Mouse (Mus musculus) adrenal gland, postnatal 14 days (tissue): ENCODE data around the gene Gm26741. TPM values are rescaled to one million over a fixed set of nuclear protein-coding genes. Genes with fewer than 3 reads are reported as not detected.

Experiments
- DNase-seq: peaks from one replicate; pipeline ENCODE4 v3.0.0; 2021; ENCODE audit warnings: mixed read lengths
- total RNA-seq: library from RNA; stranded (reverse); gene quantifications from 2 replicates; pipeline ENCODE4 v1.2.3, GENCODE M21; 2021

Gm26741 gene
- total RNA-seq, 1 experiment from 2014 or later, result not detected

DNA sequence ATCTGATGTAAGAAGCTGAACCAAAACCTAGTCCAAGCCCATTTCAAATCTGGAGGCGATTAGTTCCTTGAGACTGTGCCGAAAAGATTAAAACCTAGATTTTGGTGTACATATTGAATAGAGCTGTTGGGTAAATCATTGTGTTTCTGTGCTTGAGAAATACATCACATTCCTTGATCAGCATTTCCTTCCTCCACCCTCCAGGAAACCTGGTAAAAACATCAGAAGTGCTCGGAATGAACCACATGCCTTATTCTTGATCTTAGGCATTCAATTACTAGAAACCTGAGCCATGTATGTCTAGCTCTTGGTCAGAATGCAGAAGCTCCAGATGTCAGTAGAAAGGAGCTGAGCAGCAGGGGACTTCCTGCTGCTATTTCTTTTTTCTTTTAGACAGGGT lies 30.9 kb downstream of the Gm26741 start:
- no peak for DNase-seq

GRCm38 (mm10) chr10:52391208-52391607 lies 32.6 kb downstream of the Gm26741 start:
- no peak for DNase-seq

GRCm38 (mm10) chr10:52396647-52397046 lies 38.1 kb downstream of the Gm26741 start:
- no peak for DNase-seq

DNA sequence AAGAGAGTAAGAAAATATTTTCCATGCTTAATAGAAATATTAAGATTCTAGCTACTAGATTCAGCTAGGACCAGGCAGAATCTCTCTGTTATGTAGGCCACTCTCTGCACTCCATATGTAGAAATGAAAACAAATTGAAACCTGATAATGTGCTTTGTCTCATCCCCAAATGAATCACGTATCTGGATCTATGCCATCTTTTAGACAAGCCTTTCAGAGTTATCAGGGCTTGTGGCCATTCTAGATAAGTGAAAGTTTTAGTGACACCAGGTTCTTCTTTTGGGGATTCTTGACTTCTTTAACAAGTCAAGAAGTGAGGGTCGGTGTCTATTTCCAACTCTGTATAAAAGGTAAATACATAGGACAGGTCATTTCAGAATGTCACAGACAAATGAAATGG lies 40.1 kb downstream of the Gm26741 start:
- DNase-seq, result no peak

DNA sequence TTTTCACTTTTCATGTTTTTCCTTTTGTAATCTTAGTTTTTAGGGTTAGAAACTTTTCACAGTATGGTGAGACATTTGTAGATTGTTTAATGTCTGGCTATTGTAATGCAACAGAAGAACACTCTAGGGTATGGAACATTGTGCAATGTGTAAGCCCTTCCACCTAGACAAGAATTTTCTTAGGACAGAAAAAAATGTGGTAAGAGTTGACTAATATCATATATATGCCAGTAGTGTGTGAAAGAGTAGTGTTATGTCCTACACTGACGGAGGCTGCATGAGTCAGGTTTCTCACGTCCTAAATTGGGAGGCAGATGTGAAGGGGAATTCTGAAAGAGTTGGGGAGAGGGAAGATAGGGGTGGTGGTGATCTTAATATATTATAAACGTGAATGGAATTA lies 41.2 kb downstream of the Gm26741 start:
- DNase-seq, result no peak

- no peak for DNase-seq
Observed at GRCm38 (mm10) chr10:52405160-52405559, 46.6 kb downstream of the Gm26741 start.

GRCm38 (mm10) chr10:52407526-52407925 lies 49.0 kb downstream of the Gm26741 start:
- no peak for DNase-seq

Other genes starting within 250 kb of the Gm26741 start
- gene Ros1, start 163.5 kb upstream of the Gm26741 start, total RNA-seq, result not detected in 2 replicates
- gene Dcbld1, start 125.1 kb upstream of the Gm26741 start, total RNA-seq, result 6.3 and 7.0 TPM in 2 replicates
- 23.9 and 26.1 TPM in 2 replicates for gene Gopc, start 23.4 kb downstream of the Gm26741 start, total RNA-seq
- gene Nepn, start 30.2 kb downstream of the Gm26741 start, total RNA-seq, result 0.22 and 0.26 TPM in 2 replicates
- 46.4 and 51.4 TPM in 2 replicates for gene Nus1, start 58.8 kb downstream of the Gm26741 start, total RNA-seq